Mouse (Mus musculus): Measurements from ENCODE around the gene Cysltr2. TPM values are rescaled to one million over a fixed set of nuclear protein-coding genes. Genes with fewer than 3 reads are reported as not detected.

The Cysltr2 gene
- polyA plus RNA-seq (2015; fragmentation: Nextera tagmentation; extraction: Ambion mirVana), result not detected in 2 replicates

DNA sequence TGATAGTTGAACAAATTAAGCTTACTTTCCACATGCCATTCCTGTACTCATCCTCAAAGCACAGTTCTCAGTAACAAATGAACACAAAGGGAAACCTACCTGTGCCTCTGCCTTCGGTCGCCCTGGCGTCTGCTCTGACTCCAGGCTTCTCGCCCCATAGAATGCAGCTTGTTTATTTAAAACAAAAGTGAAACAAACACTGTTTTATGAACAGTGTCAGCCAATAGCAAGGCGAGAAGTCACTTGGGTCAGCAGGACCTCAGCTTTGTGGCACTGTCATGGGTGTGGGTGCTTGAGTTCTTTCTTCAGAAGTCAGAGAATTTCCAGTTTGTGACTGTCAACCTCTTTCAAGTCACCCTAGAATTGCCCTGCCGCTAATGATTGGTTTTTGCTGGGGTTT is at the start of gene Cysltr2:
Gene Cysltr2 (minus strand): TSS at position 178 of the 400 bp plus-strand sequence.
- Histone ChIP-seq H3K27ac (replicated peaks) (no peak within 1 kb of the TSS), H3K4me3 (no peak within 1 kb of the TSS), H3K4me1 (no peaks in the 10 kb centered on the region), H3K9me3 (no peaks in the 10 kb centered on the region), H3K4me2 (no peak within 1 kb of the TSS), H3K36me3 (no peaks in the 10 kb centered on the region), H3K27me3 (replicated peaks) (peaks cover 18% of the 10 kb centered on the region), H3K9ac (no peak within 1 kb of the TSS)
- no peak for ATAC-seq (ENCODE audit: extremely low read depth, insufficient number of reproducible peaks, low FRiP score, low TSS enrichment)
- WGBS, result 69% methylated on average over 6 of the region's 6 CpGs

DNA sequence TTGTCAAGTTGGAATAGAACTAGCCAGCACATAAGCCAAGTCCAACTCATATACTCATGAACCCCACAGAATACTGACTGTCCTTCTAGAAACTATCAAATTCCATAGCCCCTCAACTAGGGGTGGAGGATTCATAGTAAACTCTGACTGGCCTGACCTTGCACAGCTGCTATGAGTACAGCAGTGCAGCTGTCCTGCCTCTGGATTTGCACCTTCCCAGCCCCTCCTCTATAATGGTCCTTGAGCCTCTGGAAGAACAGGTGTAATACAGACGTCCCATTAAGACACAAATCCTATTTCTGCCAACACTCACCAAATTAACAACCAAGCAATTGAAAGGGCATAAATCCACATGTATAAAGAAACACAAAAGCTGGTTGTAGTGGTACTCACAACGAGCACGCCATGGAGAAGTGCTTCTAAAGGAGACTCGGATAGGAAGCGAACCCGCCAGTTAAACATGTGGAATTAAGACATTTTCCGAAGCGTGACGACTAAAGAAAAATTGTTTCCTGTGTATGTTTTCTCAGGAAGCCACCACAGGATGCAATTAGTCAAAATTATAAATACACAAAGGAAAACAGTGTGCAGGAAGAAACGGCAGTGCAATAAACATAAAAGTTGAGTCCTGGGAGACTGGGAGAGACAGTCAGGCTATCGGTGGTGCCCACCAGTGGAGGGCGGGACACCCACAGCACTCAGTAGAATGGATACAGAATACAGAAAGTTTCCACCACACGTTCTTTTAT is 46.1 kb upstream of the Cysltr2 start:
- Histone ChIP-seq H3K4me1 (no peaks in the 10 kb centered on the region), H3K36me3 (no peaks in the 10 kb centered on the region), H3K4me2 (no peak overlapping the region), H3K27ac (replicated peaks) (no peak overlapping the region), H3K4me3 (no peak overlapping the region), H3K9ac (no peak overlapping the region), H3K27me3 (replicated peaks) (peaks cover 16% of the 10 kb centered on the region), H3K9me3 (no peaks in the 10 kb centered on the region)
- WGBS, result 70% methylated on average over 13 of the region's 13 CpGs
- no peak for ATAC-seq (ENCODE audit: extremely low read depth, insufficient number of reproducible peaks, low FRiP score, low TSS enrichment)

DNA sequence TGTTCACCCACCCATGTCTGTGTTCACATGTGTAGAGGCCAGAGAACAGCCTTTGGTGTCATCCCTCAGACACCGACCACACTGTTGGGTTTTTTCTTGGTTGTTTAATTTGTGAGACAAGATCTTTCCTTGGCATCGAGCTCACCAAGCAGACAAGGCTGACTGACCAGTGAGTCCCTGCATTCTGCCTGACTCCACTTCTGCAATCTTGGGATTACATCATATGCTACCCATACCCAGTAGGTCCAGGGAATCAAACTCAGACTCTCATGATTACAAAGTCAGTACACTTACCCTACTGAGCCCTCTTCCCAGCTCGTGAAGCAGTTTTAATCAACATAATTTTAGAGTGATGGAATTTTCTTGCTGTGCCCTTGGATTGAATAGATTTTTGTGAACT is 44.0 kb upstream of the Cysltr2 start:
- Histone ChIP-seq H3K36me3 (no peaks in the 10 kb centered on the region), H3K4me3 (no peak overlapping the region), H3K9ac (no peak overlapping the region), H3K4me1 (no peaks in the 10 kb centered on the region), H3K27ac (replicated peaks) (no peak overlapping the region), H3K9me3 (no peaks in the 10 kb centered on the region), H3K27me3 (replicated peaks) (peaks cover 1% of the 10 kb centered on the region; the same call in 1 of the 2 replicates), H3K4me2 (no peak overlapping the region)
- 79% methylated on average over 3 of the region's 3 CpGs for WGBS
- no peak for ATAC-seq (ENCODE audit: extremely low read depth, insufficient number of reproducible peaks, low FRiP score, low TSS enrichment)

DNA sequence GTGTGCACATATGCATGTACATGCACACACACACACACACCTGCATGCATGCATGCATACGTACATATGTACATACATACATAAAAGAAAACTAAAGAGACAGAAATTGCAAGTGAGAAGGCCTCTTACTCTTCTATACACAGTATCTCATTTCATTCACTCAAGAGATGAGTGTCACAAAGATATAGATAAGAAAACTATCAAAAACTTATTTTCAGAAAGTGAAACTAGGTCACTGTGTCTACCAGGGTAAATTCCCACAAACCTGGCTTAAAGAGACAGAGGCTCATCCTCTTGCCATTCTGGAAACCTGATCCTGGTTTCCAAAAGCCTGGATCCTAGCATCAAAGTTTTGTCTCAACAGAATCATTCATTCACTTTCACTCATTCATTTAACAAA is 39.3 kb upstream of the Cysltr2 start:
- WGBS, result 85% methylated on average over 1 of the region's 1 CpGs
- no peaks in the 10 kb centered on the region for H3K9me3 ChIP-seq

DNA sequence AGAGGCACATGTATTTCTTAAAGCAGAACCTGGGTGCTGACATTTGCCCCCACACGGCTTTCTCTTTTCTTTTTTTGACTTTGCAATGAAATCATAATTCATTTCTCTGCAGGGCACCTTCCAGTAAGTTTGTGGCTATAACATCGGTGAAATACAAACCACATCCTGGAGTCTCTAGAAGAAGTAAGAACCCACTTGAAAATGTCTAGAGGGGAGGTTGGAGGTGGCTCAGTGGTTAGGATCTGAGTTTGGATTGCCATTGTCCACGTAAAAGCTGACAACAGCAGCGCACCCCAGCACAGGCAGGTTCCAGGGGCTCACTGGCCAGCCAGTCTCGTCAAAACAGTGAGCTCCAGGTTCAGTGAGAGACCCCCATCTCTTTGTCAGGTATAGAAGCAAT is 38.8 kb upstream of the Cysltr2 start:
- no peak overlapping the region for H3K9ac ChIP-seq
- no peak overlapping the region for H3K4me3 ChIP-seq
- ATAC-seq (ENCODE audit: extremely low read depth, insufficient number of reproducible peaks, low FRiP score, low TSS enrichment), result no peak
- H3K4me2 ChIP-seq, result no peak overlapping the region
- 76% methylated on average over 5 of the region's 5 CpGs for WGBS
- no peak overlapping the region for H3K27ac ChIP-seq (replicated peaks)
- no peaks in the 10 kb centered on the region for H3K27me3 ChIP-seq (replicated peaks)
- no peaks in the 10 kb centered on the region for H3K36me3 ChIP-seq
- no peaks in the 10 kb centered on the region for H3K4me1 ChIP-seq
- H3K9me3 ChIP-seq, result no peaks in the 10 kb centered on the region

More for the DNA sequence above, 39.3 kb upstream of the Cysltr2 start:
- Histone ChIP-seq H3K4me1 (no peaks in the 10 kb centered on the region), H3K9ac (no peak overlapping the region), H3K4me3 (no peak overlapping the region), H3K36me3 (no peaks in the 10 kb centered on the region), H3K27ac (replicated peaks) (no peak overlapping the region), H3K4me2 (no peak overlapping the region), H3K27me3 (replicated peaks) (no peaks in the 10 kb centered on the region)
- no peak for ATAC-seq (ENCODE audit: extremely low read depth, insufficient number of reproducible peaks, low FRiP score, low TSS enrichment)

DNA sequence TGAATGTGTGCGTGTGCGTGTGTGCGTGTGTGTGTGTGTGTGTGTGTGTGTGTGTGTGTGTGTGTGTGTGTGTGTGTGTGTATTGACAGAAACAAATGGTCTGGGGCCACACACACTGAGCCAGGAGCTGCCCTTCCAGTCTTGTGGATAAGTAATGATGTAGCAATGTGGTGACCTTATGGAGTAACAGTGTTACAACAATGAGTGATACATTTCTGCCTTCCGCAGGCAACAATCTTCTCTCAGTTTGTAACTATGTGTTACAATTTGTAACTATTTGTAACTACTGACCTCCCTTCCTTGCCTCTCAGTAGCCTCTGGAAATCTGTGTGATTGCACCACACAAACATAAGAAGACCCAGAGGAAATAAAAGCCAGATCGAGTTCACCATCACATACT is 38.3 kb upstream of the Cysltr2 start:
- Histone ChIP-seq H3K9me3 (no peaks in the 10 kb centered on the region), H3K36me3 (no peaks in the 10 kb centered on the region), H3K27ac (replicated peaks) (no peak overlapping the region), H3K4me2 (no peak overlapping the region), H3K4me3 (no peak overlapping the region), H3K4me1 (no peaks in the 10 kb centered on the region), H3K9ac (no peak overlapping the region), H3K27me3 (replicated peaks) (no peaks in the 10 kb centered on the region)
- WGBS, result 69% methylated on average over 5 of the region's 5 CpGs
- no peak for ATAC-seq (ENCODE audit: extremely low read depth, insufficient number of reproducible peaks, low FRiP score, low TSS enrichment)

DNA sequence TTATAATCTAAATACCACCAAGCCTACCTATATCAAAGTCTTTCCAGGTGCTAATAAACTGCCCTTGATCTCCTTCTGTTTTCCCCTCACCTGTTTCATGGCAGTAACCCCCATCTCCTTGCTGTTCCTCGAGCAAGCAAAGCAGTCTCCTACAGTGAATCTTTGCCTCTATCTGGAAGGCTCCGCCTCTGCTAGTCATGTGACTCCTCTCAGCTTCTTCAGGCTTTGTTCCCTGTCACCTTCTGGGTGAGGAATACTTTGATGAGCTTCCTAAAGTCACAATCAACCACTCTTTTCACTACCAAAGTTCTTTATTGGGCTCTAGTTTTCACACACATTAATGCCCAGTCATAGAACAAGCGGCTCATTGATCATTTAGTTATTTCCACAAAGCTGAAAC is 37.5 kb upstream of the Cysltr2 start:
- no peak for ATAC-seq (ENCODE audit: extremely low read depth, insufficient number of reproducible peaks, low FRiP score, low TSS enrichment)
- no peaks in the 10 kb centered on the region for H3K9me3 ChIP-seq
- H3K4me2 ChIP-seq, result no peak overlapping the region
- WGBS, result 48% methylated on average over 3 of the region's 3 CpGs
- no peaks in the 10 kb centered on the region for H3K4me1 ChIP-seq
- H3K4me3 ChIP-seq, result no peak overlapping the region
- H3K9ac ChIP-seq, result no peak overlapping the region
- no peaks in the 10 kb centered on the region for H3K36me3 ChIP-seq
- no peaks in the 10 kb centered on the region for H3K27me3 ChIP-seq (replicated peaks)
- no peak overlapping the region for H3K27ac ChIP-seq (replicated peaks)

DNA sequence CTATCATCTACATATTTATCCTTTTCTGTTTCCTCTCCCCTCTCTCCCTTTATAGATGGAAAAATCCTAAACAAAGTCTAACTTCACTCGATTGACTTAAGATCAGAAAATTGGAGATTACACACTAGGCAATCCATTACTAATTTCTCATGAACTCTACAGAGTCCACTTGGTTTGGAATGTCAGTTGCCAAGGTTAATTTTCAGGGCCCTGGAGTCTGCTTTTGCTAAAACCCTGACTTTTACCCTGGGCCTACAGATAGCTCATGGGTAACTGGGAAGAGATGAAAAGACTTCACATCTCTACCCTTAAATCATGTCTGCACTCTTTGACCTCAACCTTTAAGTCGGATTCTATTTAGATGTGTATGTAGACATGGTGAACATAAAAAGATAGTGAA is 34.6 kb upstream of the Cysltr2 start:
- WGBS, result 75% methylated on average over 2 of the region's 2 CpGs
- Histone ChIP-seq H3K9ac (no peak overlapping the region), H3K27me3 (replicated peaks) (no peaks in the 10 kb centered on the region), H3K4me3 (no peak overlapping the region), H3K4me1 (no peaks in the 10 kb centered on the region), H3K4me2 (no peak overlapping the region), H3K27ac (replicated peaks) (no peak overlapping the region), H3K36me3 (no peaks in the 10 kb centered on the region), H3K9me3 (no peaks in the 10 kb centered on the region)
- no peak for ATAC-seq (ENCODE audit: extremely low read depth, insufficient number of reproducible peaks, low FRiP score, low TSS enrichment)

DNA sequence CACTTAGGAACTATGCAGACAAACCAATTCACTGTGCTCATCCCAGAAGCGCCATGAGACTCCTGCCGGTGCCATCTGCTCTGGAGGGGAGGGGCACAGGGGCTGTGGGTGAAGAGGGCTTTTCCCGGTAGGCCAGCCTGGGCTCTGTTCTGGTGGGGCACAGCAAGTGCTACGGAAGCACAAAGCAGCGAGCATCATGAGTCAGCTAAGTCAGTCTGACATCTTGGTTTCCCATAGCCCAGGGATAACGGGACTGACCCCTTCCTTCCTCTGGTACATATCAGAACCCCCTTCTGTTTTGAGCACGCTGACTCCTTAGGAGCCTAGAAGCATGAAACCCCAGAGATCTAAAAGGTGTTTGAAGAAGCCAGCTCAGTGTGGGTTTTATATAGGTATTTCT is 15.5 kb upstream of the Cysltr2 start:
- H3K4me1 ChIP-seq, result no peaks in the 10 kb centered on the region
- H3K27me3 ChIP-seq (replicated peaks), result no peaks in the 10 kb centered on the region
- ATAC-seq (ENCODE audit: extremely low read depth, insufficient number of reproducible peaks, low FRiP score, low TSS enrichment), result no peak
- H3K9ac ChIP-seq, result no peak overlapping the region
- no peaks in the 10 kb centered on the region for H3K9me3 ChIP-seq
- H3K36me3 ChIP-seq, result no peaks in the 10 kb centered on the region
- 61% methylated on average over 7 of the region's 7 CpGs for WGBS
- H3K27ac ChIP-seq (replicated peaks), result no peak overlapping the region
- H3K4me2 ChIP-seq, result no peak overlapping the region
- no peak overlapping the region for H3K4me3 ChIP-seq

DNA sequence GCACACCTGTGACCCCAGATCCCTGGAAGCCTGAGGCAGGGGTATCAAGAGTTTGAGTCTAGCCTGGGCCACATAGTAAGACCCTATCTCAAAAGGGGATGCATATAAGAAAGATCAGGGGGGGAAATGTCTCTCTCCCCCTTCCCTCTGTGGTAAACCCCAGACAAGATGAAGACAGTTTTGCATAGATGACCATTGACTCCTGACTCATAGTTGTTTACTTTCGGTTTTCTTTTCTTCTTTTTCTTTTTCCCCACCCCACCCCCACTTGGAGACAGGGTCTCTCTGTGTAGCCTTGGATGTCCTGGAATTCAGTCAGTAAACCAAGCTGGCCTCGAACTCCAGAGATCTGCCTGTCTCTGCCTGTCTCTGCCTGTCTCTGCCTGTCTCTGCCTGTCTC is 9.8 kb upstream of the Cysltr2 start:
- H3K9ac ChIP-seq, result no peak overlapping the region
- H3K27me3 ChIP-seq (replicated peaks), result no peaks in the 10 kb centered on the region
- 69% methylated on average over 2 of the region's 2 CpGs for WGBS
- no peak overlapping the region for H3K4me3 ChIP-seq
- no peaks in the 10 kb centered on the region for H3K9me3 ChIP-seq
- no peak overlapping the region for H3K4me2 ChIP-seq
- no peak overlapping the region for H3K27ac ChIP-seq (replicated peaks)
- no peak for ATAC-seq (ENCODE audit: extremely low read depth, insufficient number of reproducible peaks, low FRiP score, low TSS enrichment)
- no peaks in the 10 kb centered on the region for H3K36me3 ChIP-seq
- H3K4me1 ChIP-seq, result no peaks in the 10 kb centered on the region

DNA sequence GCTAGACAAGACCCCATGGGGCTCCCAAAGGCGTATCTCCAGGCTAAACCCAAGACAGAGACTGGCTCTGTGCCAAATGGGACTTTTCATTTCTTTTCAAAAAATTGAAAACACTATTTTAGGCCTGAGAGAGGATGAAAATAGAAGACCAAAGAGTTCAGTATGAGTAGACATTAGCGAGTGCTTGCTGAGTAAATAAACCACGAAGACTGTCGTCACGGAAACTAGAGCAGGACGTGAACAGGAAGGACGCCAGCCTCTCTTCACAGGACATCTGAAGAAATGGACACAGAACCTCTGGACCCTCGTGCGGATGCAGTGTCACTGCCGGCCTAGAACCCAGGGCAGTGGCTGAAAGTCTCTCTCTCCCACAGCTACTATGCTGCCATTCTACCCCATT is 8.8 kb upstream of the Cysltr2 start:
- Histone ChIP-seq H3K9ac (no peak overlapping the region), H3K4me1 (no peaks in the 10 kb centered on the region)
- 68% methylated on average over 10 of the region's 10 CpGs for WGBS

DNA sequence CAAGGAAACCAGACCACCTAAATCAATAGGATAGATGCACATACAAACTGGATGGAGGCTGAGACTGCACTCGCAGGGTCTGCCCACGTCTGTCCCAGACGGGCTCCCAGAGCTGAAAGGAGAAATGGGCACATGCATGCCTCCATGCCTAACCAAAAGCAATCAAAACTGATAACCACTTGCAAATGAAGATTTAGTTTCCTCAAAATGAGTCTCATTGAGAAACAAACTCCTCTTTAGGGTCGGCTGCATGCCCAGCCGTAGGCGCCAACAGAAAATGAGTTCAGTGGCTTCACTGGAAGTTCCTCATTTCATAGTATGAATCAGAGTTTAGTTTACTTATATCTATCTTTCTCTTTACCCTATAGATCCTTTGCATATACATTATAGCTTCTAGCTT is 7.9 kb upstream of the Cysltr2 start:
- Histone ChIP-seq H3K27me3 (replicated peaks) (no peaks in the 10 kb centered on the region), H3K4me1 (no peaks in the 10 kb centered on the region), H3K27ac (replicated peaks) (no peak overlapping the region), H3K4me2 (no peak overlapping the region), H3K36me3 (no peaks in the 10 kb centered on the region), H3K9me3 (no peaks in the 10 kb centered on the region), H3K9ac (no peak overlapping the region), H3K4me3 (no peak overlapping the region)
- ATAC-seq (ENCODE audit: extremely low read depth, insufficient number of reproducible peaks, low FRiP score, low TSS enrichment), result no peak
- 86% methylated on average over 6 of the region's 6 CpGs for WGBS

More for the DNA sequence above, 8.8 kb upstream of the Cysltr2 start:
- H3K27me3 ChIP-seq (replicated peaks), result no peaks in the 10 kb centered on the region
- H3K27ac ChIP-seq (replicated peaks), result no peak overlapping the region
- H3K9me3 ChIP-seq, result no peaks in the 10 kb centered on the region
- no peak for ATAC-seq (ENCODE audit: extremely low read depth, insufficient number of reproducible peaks, low FRiP score, low TSS enrichment)
- H3K4me3 ChIP-seq, result no peak overlapping the region
- H3K4me2 ChIP-seq, result no peak overlapping the region
- no peaks in the 10 kb centered on the region for H3K36me3 ChIP-seq

Measured in heart, embryonic 13.5 days (tissue).